Mouse (Mus musculus): ENCODE measurements at regions not wholly inside any gene's neighbourhood (a gene's known extent, or its start where the extent isn't known, plus 50 kb on each side); places are given as distances from the start of the nearest gene placed in this dataset.

DNA sequence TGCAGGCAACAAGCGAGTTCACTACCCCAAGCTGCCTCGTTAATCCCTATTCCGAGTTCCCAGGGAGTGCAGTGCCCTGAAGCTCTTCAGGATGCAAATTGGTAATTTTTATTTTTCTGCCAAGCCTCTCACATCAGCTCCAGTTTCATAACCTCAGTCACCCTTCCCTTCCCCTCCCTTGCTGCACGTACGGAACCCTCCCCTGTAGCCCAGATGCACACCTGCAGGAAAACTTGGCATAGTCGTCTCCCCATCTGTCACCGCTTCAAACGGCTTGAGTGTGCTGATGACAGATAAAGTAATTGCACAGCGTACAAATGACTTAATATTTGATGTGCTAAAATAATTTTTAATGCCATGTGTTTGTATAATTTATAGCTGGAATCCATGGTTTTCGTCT lies 119.7 kb upstream of the Tmem45b start:
- TF ChIP-seq CTCF (conservative IDR thresholded peaks at IDR 0.05; ENCODE audit: insufficient read depth, insufficient read length, low read depth, low read length) (no peak), POLR2A (IDR thresholded peaks at IDR 0.05; ENCODE audit: low read depth, low read length) (no peak)
